Mouse (Mus musculus) 3T3-L1 (cell line): ENCODE data around the gene Btaf1.
"Not testable (repeated sequence)": the region's sequence is repeated elsewhere in the genome, so short reads cannot be mapped to it uniquely, and the experiment has no call there.

Experiments
- DNase-seq: peaks from one replicate; pipeline ENCODE4 v3.0.0-alpha.2; 2015; ENCODE audit warnings: low read depth, low spot score

Gene Btaf1

DNA sequence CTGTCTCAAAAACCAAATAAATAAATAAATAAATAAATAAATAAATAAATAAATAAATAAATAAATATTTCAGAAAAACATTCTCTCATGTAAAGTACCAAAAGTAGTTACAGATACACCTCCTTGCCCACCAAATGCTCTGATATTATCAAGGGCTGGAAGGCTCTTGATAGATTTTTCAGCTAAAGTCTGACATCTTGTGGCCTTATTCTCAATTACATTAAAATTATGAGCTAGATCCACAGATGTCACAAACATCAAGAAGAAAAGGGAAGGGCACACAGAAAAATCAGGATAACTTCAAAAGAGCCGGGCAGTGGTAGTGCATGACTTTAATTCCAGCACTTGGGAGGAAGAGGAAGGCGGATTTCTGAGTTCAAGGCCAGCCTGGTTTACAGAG, 3.9 kb upstream of the Btaf1 start:
- DNase-seq, result peak; percentile 77

- no peak for DNase-seq
Measured at GRCm38 (mm10) chr19:36922936-36923335, 2.9 kb upstream of the Btaf1 start.

DNA sequence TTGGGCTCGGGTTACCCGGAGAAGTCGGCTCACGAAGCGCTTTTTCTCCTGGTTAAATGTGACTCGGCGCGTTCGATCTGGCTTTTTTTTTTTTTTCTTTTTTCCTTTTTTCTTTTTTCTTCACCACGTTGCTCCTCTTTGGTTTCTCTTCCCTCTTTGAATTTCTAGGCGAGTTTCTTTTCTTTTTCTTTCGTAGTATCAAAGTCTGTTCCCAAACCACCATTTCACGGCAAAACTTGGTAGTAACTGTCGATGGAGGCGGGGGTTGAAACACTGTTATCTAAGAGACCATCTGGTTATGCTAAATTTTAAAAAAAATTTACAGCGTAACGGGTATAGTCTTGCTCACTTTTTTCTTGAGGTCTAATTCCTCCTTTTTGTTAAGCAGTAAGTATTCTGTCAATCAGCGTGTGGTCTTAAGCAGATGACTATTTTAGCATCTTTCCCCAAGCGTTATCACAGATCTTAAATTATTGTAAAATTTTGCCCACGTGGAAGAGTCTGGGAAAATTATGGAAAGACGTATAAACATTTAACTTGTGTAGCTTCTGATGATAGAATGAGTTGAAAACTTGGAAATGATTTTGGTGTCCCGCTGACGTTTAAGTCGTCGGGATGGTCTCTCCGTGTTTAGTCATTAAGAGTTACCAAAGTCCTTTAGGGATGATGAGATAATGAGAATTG, 816 bp downstream of the Btaf1 start:
- peak; percentile 60 for DNase-seq

- peak; percentile 34 for DNase-seq
Measured at GRCm38 (mm10) chr19:36927800-36928361, 2.0 kb downstream of the Btaf1 start.

DNA sequence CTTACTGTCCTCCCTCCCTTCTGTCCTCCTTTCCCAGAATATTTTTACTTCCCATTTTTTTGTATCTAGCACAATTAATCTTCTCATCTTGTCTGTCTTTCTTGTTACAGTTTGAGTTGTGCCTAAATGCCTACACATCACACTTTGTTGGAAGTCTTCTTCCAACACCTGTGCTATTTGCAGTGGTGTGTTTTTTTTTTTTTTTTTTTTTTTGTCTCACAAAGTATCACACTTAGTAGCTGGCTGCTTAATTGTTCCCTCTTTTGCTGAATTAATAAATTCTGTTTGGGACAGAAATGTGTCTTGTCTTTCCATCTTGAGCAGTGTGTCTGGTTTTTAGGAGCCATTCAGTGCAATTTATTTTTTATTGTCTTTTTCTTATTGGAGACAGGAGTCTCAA, 3.9 kb downstream of the Btaf1 start:
- DNase-seq, result no peak

- no peak for DNase-seq
Measured at GRCm38 (mm10) chr19:36932097-36932496, 6.2 kb downstream of the Btaf1 start.

- DNase-seq, result no peak
Measured at GRCm38 (mm10) chr19:36932613-36933012, 6.7 kb downstream of the Btaf1 start.

GRCm38 (mm10) chr19:36936285-36936684, 10.4 kb downstream of the Btaf1 start:
- no peak for DNase-seq

DNA sequence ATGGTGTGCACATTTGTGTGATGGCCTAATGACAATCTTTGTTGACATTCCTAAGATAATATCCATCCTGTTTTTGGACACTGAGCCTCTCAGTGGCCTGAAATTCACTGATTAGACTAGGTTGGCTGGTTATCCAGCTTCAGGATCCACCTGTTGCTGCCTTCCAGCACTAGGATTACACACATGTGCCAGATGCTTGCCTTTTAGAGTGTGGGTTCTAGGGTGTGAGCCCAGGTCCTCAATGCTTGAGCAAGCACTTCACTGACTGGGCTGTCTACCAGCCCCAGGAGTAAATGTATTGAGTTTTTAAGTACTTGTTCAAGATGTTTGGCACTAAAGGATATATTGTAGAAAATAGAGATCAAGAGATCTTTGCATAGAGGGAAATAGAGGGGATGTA, 12.1 kb downstream of the Btaf1 start:
- DNase-seq, result no peak

- no peak for DNase-seq
Measured at GRCm38 (mm10) chr19:36940064-36940463, 14.2 kb downstream of the Btaf1 start.

- DNase-seq, result no peak
Measured at GRCm38 (mm10) chr19:36953637-36954206, 27.8 kb downstream of the Btaf1 start.

DNA sequence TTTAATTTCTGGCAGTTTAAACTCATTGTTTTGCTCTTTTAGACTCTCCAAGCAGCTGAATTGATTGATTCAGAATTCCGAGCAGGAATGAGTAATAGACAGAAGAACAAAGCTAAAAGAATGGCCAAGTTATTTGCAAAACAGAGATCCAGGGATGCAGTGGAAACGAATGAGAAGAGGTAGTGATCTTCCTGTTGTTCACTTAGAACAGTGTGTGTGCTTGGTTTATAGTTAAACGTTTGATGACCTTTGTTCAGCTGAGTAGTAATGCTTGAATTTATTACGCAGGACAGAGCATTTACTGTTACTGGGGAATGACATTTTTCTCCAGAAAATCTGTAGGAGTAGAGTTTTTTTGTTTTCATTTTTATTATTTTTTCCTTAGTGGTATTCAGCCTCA, 32.5 kb downstream of the Btaf1 start:
- no peak for DNase-seq

- no peak for DNase-seq
Measured at GRCm38 (mm10) chr19:36961320-36961719, 35.4 kb downstream of the Btaf1 start.

- not testable (repeated sequence) for DNase-seq
Measured at GRCm38 (mm10) chr19:36962544-36963260, 36.8 kb downstream of the Btaf1 start.

GRCm38 (mm10) chr19:37004557-37004956, 78.7 kb downstream of the Btaf1 start:
- DNase-seq, result no peak

DNA sequence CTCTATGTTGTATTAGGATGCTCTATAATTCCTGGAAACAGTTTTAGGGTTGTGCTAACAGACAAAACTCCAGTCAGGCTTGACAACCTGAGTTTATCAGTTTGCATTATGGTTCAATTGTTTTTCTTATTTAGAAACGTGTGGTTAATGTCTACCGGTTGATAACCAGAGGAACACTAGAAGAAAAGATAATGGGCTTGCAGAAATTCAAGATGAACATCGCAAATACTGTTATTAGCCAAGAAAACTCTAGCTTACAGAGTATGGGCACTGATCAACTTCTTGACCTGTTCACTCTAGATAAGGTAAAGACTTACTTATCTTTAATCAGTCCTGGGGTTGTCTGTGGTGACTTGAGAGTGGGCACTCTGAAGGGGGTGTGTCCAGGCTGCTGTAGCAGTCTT, 84.0 kb downstream of the Btaf1 start:
- no peak for DNase-seq

GRCm38 (mm10) chr19:37013461-37013860, 87.6 kb downstream of the Btaf1 start:
- DNase-seq, result no peak

GRCm38 (mm10) chr19:37014173-37014939, 88.5 kb downstream of the Btaf1 start:
- DNase-seq, result no peak

DNA sequence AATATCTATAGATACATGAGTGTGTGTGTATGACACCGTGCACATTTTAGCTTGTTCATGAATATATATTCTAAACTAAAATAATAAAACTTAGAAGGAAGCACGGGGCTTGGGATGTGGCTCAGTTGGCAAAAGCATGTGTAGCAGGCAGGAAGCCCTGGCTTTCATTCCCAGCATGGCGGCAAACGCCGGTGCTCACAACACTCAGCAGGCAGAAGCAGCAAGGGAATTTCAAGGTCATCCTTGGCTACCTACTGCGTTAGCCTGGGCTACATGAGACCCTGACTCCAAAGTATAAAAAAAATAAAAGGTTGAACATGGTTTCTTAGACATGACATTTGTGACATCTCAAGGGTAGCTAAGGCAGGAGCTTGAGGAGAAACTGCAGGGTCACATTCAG, 91.0 kb downstream of the Btaf1 start:
- no peak for DNase-seq

DNA sequence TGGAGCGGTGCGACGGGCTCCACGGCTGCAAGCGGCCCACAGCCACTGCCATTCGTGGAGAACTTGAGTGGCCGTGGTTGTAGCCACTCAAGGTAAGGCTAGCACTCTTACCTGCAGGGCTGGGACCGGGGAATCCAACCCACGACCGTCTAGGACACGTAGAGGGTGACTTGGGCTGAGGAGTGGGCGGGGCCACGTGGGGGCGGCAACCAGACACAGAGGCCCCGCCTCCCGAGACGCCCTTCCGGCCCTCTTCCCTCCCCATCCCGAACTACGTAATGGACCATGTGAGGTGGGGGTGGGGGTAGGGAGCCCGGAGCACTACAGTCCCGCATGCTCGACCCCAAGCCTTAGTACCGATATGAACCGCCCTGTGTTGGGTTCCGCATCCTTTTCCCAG, 92.5 kb downstream of the Btaf1 start:
- no peak for DNase-seq

GRCm38 (mm10) chr19:37018931-37019330, 93.1 kb downstream of the Btaf1 start:
- DNase-seq, result no peak

DNA sequence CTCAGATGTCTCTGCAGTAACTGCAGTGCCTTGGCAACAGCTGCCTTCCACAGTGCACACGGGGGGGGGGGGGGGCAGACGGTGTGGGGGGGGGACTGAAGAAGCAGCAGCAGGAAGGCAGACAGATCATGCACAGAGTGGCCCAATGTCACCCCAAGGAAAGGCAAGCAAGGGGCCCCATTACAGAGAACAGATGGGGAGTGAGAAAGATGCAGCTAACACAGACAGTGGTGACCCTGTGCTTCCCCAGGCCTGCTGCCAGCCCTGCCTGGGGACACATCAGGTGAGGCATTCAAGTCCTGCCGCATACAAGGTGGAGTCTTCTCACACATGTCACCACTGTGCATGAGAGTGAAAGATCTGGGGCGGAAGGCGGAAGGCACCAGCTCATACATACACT, 94.7 kb downstream of the Btaf1 start:
- no peak for DNase-seq
